Mouse (Mus musculus) heart, embryonic 15.5 days (tissue): ENCODE data around the gene Fam217b. TPM values are rescaled to one million over a fixed set of nuclear protein-coding genes. Genes with fewer than 3 reads are reported as not detected.

Source experiments
- polyA plus RNA-seq: library from polyadenylated mRNA; unstranded; fragments of >200 nt; fragmentation: Nextera tagmentation; extraction: Ambion mirVana; gene quantifications from 2 replicates; pipeline ENCODE4 v1.2.1, GENCODE M21; 2015

Gene Fam217b
- polyA plus RNA-seq, 1 experiment from 2014 or later: 7.9 TPM

Other genes with a start within 250 kb of the Fam217b start
- gene Sycp2, start 6.8 kb upstream of the Fam217b start, polyA plus RNA-seq: 0.06 and 0.18 TPM in 2 replicates
- 21.3 and 22.8 TPM in 2 replicates for gene Ppp1r3d, start 52 bp upstream of the Fam217b start, polyA plus RNA-seq
- gene Cdh26, start 16.0 kb downstream of the Fam217b start, polyA plus RNA-seq: 0.14 TPM in 1 of 2 replicates, not detected in the other